Mouse (Mus musculus) small intestine, adult 2 months (tissue): Measurements from ENCODE around the gene Cpvl.

Experiments used
- CTCF ChIP-seq: fragments of 200-500 bp; IDR thresholded peaks from 2 replicates; pipeline ENCODE4 v1.5.1; 2012; ENCODE audit warnings: low read depth, mild to moderate bottlenecking, control low read depth, inconsistent platforms, low read length, moderate library complexity, mixed read lengths; ENCODE audit not compliant: insufficient replicate concordance, insufficient read length; ENCODE audit errors: extremely low read depth
- POLR2A ChIP-seq: fragments of 200-500 bp; IDR thresholded peaks from 2 replicates; pipeline ENCODE4 v1.6.1; 2012; ENCODE audit warnings: low read depth, mild to moderate bottlenecking, control low read depth, inconsistent platforms, low read length, moderate library complexity

- no peak for TF ChIP-seq CTCF
- TF ChIP-seq POLR2A: no peak
Observed at GRCm38 (mm10) chr6:54005302-54005701, 26.8 kb upstream of the Cpvl start.
